Mouse (Mus musculus): ENCODE results near the gene Stum. TPM values are rescaled to one million over a fixed set of nuclear protein-coding genes. Genes with fewer than 3 reads are reported as not detected.

Stum gene
- polyA plus RNA-seq, 1 experiment = 0.28 TPM

GRCm38 (mm10) chr1:180507291-180507791 lies 24.0 kb upstream of the Stum start:
- no peak overlapping the region for H3K4me3 ChIP-seq (ENCODE audit: insufficient read depth, low read depth, low read length)
- H3K27ac ChIP-seq (replicated peaks; ENCODE audit: low read depth, low read length) = no peak overlapping the region
- H3K4me1 ChIP-seq (ENCODE audit: control insufficient read depth, insufficient read depth, insufficient read length, low read length) = no peaks in the 10 kb centered on the region

GRCm38 (mm10) chr1:180506341-180506740 lies 23.0 kb upstream of the Stum start:
- Histone ChIP-seq H3K4me3 (ENCODE audit: insufficient read depth, low read depth, low read length) (no peak overlapping the region), H3K27ac (replicated peaks; ENCODE audit: low read depth, low read length) (no peak overlapping the region), H3K4me1 (ENCODE audit: control insufficient read depth, insufficient read depth, insufficient read length, low read length) (no peaks in the 10 kb centered on the region)

GRCm38 (mm10) chr1:180504899-180505298 lies 21.6 kb upstream of the Stum start:
- Histone ChIP-seq H3K4me3 (ENCODE audit: insufficient read depth, low read depth, low read length) (no peak overlapping the region), H3K27ac (replicated peaks; ENCODE audit: low read depth, low read length) (no peak overlapping the region), H3K4me1 (ENCODE audit: control insufficient read depth, insufficient read depth, insufficient read length, low read length) (no peaks in the 10 kb centered on the region)

GRCm38 (mm10) chr1:180503484-180503883 lies 20.2 kb upstream of the Stum start:
- no peak overlapping the region for H3K27ac ChIP-seq (replicated peaks; ENCODE audit: low read depth, low read length)
- H3K4me3 ChIP-seq (ENCODE audit: insufficient read depth, low read depth, low read length) = no peak overlapping the region

GRCm38 (mm10) chr1:180502566-180502965 lies 19.3 kb upstream of the Stum start:
- H3K4me3 ChIP-seq (ENCODE audit: insufficient read depth, low read depth, low read length) = no peak overlapping the region
- no peak overlapping the region for H3K27ac ChIP-seq (replicated peaks; ENCODE audit: low read depth, low read length)

More at GRCm38 (mm10) chr1:180503484-180503883, 20.2 kb upstream of the Stum start:
- no peaks in the 10 kb centered on the region for H3K4me1 ChIP-seq (ENCODE audit: control insufficient read depth, insufficient read depth, insufficient read length, low read length)

GRCm38 (mm10) chr1:180500641-180501040 lies 17.3 kb upstream of the Stum start:
- no peak overlapping the region for H3K27ac ChIP-seq (replicated peaks; ENCODE audit: low read depth, low read length)
- no peaks in the 10 kb centered on the region for H3K4me1 ChIP-seq (ENCODE audit: control insufficient read depth, insufficient read depth, insufficient read length, low read length)
- no peak overlapping the region for H3K4me3 ChIP-seq (ENCODE audit: insufficient read depth, low read depth, low read length)

More at GRCm38 (mm10) chr1:180502566-180502965, 19.3 kb upstream of the Stum start:
- H3K4me1 ChIP-seq (ENCODE audit: control insufficient read depth, insufficient read depth, insufficient read length, low read length) = no peaks in the 10 kb centered on the region

- Histone ChIP-seq H3K4me1 (ENCODE audit: control insufficient read depth, insufficient read depth, insufficient read length, low read length) (no peaks in the 10 kb centered on the region), H3K4me3 (ENCODE audit: insufficient read depth, low read depth, low read length) (no peak overlapping the region), H3K27ac (replicated peaks; ENCODE audit: low read depth, low read length) (no peak overlapping the region)
Measured at GRCm38 (mm10) chr1:180500218-180500617, 16.9 kb upstream of the Stum start.

- H3K4me1 ChIP-seq (ENCODE audit: control insufficient read depth, insufficient read depth, insufficient read length, low read length) = no peaks in the 10 kb centered on the region
- no peak overlapping the region for H3K4me3 ChIP-seq (ENCODE audit: insufficient read depth, low read depth, low read length)
Measured at GRCm38 (mm10) chr1:180499766-180500165, 16.5 kb upstream of the Stum start.

GRCm38 (mm10) chr1:180492777-180493176 lies 9.5 kb upstream of the Stum start:
- Histone ChIP-seq H3K4me1 (ENCODE audit: control insufficient read depth, insufficient read depth, insufficient read length, low read length) (no peaks in the 10 kb centered on the region), H3K4me3 (ENCODE audit: insufficient read depth, low read depth, low read length) (no peak overlapping the region), H3K27ac (replicated peaks; ENCODE audit: low read depth, low read length) (no peak overlapping the region)

More at GRCm38 (mm10) chr1:180499766-180500165, 16.5 kb upstream of the Stum start:
- no peak overlapping the region for H3K27ac ChIP-seq (replicated peaks; ENCODE audit: low read depth, low read length)

- no peak overlapping the region for H3K27ac ChIP-seq (replicated peaks; ENCODE audit: low read depth, low read length)
- peaks cover 4% of the 10 kb centered on the region; the same call in 1 of the 2 replicates for H3K4me1 ChIP-seq (ENCODE audit: control insufficient read depth, insufficient read depth, insufficient read length, low read length)
- no peak overlapping the region for H3K4me3 ChIP-seq (ENCODE audit: insufficient read depth, low read depth, low read length)
Measured at GRCm38 (mm10) chr1:180485346-180485745, 2.0 kb upstream of the Stum start.

GRCm38 (mm10) chr1:180482840-180483398 lies 385 bp downstream of the Stum start:
- no peak overlapping the region for H3K27ac ChIP-seq (replicated peaks; ENCODE audit: low read depth, low read length)
- H3K4me1 ChIP-seq (ENCODE audit: control insufficient read depth, insufficient read depth, insufficient read length, low read length) = peaks cover 4% of the 10 kb centered on the region; the same call in 1 of the 2 replicates
- H3K4me3 ChIP-seq (ENCODE audit: insufficient read depth, low read depth, low read length) = peak overlapping the region; percentile 23

- Histone ChIP-seq H3K4me3 (ENCODE audit: insufficient read depth, low read depth, low read length) (no peak overlapping the region), H3K4me1 (ENCODE audit: control insufficient read depth, insufficient read depth, insufficient read length, low read length) (peaks cover 4% of the 10 kb centered on the region; the same call in 1 of the 2 replicates), H3K27ac (replicated peaks; ENCODE audit: low read depth, low read length) (no peak overlapping the region)
Measured at GRCm38 (mm10) chr1:180481956-180482355, 1.3 kb downstream of the Stum start.

GRCm38 (mm10) chr1:180481331-180481730 lies 2.0 kb downstream of the Stum start:
- no peak overlapping the region for H3K27ac ChIP-seq (replicated peaks; ENCODE audit: low read depth, low read length)
- peaks cover 4% of the 10 kb centered on the region; the same call in 1 of the 2 replicates for H3K4me1 ChIP-seq (ENCODE audit: control insufficient read depth, insufficient read depth, insufficient read length, low read length)
- H3K4me3 ChIP-seq (ENCODE audit: insufficient read depth, low read depth, low read length) = no peak overlapping the region

- no peak overlapping the region for H3K4me3 ChIP-seq (ENCODE audit: insufficient read depth, low read depth, low read length)
Measured at GRCm38 (mm10) chr1:180480325-180480724, 3.0 kb downstream of the Stum start.

GRCm38 (mm10) chr1:180473566-180473965 lies 9.7 kb downstream of the Stum start:
- no peak overlapping the region for H3K4me3 ChIP-seq (ENCODE audit: insufficient read depth, low read depth, low read length)
- H3K4me1 ChIP-seq (ENCODE audit: control insufficient read depth, insufficient read depth, insufficient read length, low read length) = no peaks in the 10 kb centered on the region
- no peak overlapping the region for H3K27ac ChIP-seq (replicated peaks; ENCODE audit: low read depth, low read length)

More at GRCm38 (mm10) chr1:180480325-180480724, 3.0 kb downstream of the Stum start:
- Histone ChIP-seq H3K27ac (replicated peaks; ENCODE audit: low read depth, low read length) (no peak overlapping the region), H3K4me1 (ENCODE audit: control insufficient read depth, insufficient read depth, insufficient read length, low read length) (peaks cover 4% of the 10 kb centered on the region; the same call in 1 of the 2 replicates)

GRCm38 (mm10) chr1:180468004-180468403 lies 15.3 kb downstream of the Stum start:
- H3K4me1 ChIP-seq (ENCODE audit: control insufficient read depth, insufficient read depth, insufficient read length, low read length) = no peaks in the 10 kb centered on the region
- no peak overlapping the region for H3K27ac ChIP-seq (replicated peaks; ENCODE audit: low read depth, low read length)
- H3K4me3 ChIP-seq (ENCODE audit: insufficient read depth, low read depth, low read length) = no peak overlapping the region

All from brown adipose tissue, adult 24 weeks (tissue).